In the genomic region with DNA sequence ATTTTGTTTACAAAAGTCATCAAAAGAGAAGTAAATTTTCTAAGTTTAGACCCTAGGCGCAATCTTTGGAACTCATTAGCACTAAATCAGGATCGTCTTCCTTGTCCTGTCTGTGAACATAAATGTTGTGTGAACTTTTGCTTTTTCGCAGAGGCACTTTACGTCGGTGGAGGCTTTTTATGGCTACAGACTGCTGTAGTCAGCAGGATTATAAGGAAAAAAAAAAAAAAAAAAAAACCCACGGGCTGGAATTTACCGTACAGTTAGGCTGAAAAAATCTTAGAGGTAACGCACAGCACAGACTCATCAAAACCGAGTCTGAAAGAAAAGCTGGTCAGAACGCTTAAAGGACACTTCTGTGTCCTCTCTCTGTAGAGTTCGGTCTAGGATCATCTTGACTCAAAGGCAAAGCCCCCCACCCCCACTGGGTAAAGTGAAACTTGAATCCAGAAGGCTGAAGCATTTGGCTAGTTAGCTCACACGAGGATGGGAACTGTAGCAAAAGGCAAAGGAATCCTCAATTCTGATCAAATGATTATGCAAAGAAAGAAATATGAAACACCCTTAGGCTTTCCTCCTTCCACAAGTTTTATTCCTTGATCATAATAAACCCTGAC, we compare ENCODE assay signal across 8 mouse cellular contexts. TPM values are rescaled to one million over a fixed set of nuclear protein-coding genes. Genes with fewer than 3 reads are reported as not detected.
A peak's percentile ranks its signal among the peaks of the same experiment; 100 is the strongest.
DNase-seq lines count a peak whose midpoint lies in the region; ATAC-seq and TF ChIP-seq lines count a peak whose summit lies in the region.

No protein-coding gene starts in this region.

- no peak for ATAC-seq in embryonic facial prominence, embryonic 11.5 days (replicated peaks; ENCODE audit: insufficient number of reproducible peaks, low FRiP score, low TSS enrichment, low read depth)
- peak; percentile 72; the same call in 1 of the 2 replicates for ATAC-seq in kidney, embryonic 16.5 days (ENCODE audit: low FRiP score, low TSS enrichment)
- no peak for ATAC-seq in neural tube, embryonic 14.5 days (ENCODE audit: low read depth)

- peak overlapping the region; percentile 29 for H3K4me3 ChIP-seq in left cerebral cortex, adult 2 months
- no peak overlapping the region for H3K4me3 ChIP-seq in embryonic facial prominence, embryonic 11.5 days (ENCODE audit: low read depth, low read length)
- peak overlapping the region; percentile 44 for H3K4me3 ChIP-seq in kidney, embryonic 16.5 days (ENCODE audit: low read length)
- H3K4me3 ChIP-seq in neural tube, embryonic 14.5 days (ENCODE audit: low read depth, low read length): no peak overlapping the region

- no peak for TF ChIP-seq CTCF in left cerebral cortex, adult 2 months (IDR thresholded peaks at IDR 0.05)

- no peaks in the 10 kb centered on the region for H3K36me3 ChIP-seq in embryonic facial prominence, embryonic 11.5 days (replicated peaks; ENCODE audit: control insufficient read depth, insufficient read depth, low read depth, low read length)
- no peaks in the 10 kb centered on the region for H3K36me3 ChIP-seq in kidney, embryonic 16.5 days (ENCODE audit: insufficient read depth, low read length)
- no peaks in the 10 kb centered on the region for H3K36me3 ChIP-seq in neural tube, embryonic 14.5 days (ENCODE audit: control insufficient read depth, insufficient read depth, low read length)

- peak overlapping the region; percentile 6 for H3K4me2 ChIP-seq in embryonic facial prominence, embryonic 11.5 days (ENCODE audit: low read depth, low read length)
- H3K4me2 ChIP-seq in kidney, embryonic 16.5 days (replicated peaks; ENCODE audit: low read depth, low read length): peak overlapping the region; percentile 57
- H3K4me2 ChIP-seq in neural tube, embryonic 14.5 days (ENCODE audit: low read depth, low read length): peak overlapping the region; percentile 20; the same call in 1 of the 2 replicates

- WGBS in embryonic facial prominence, embryonic 11.5 days: 33% methylated on average over 12 of the region's 12 CpGs
- 4% methylated on average over 12 of the region's 12 CpGs for WGBS in kidney, embryonic 16.5 days
- WGBS in neural tube, embryonic 14.5 days: 50% methylated on average over 12 of the region's 12 CpGs

- H3K9me3 ChIP-seq in embryonic facial prominence, embryonic 11.5 days (replicated peaks; ENCODE audit: control insufficient read depth, low read length): no peaks in the 10 kb centered on the region
- H3K9me3 ChIP-seq in kidney, embryonic 16.5 days (ENCODE audit: low read length): no peaks in the 10 kb centered on the region
- no peaks in the 10 kb centered on the region for H3K9me3 ChIP-seq in neural tube, embryonic 14.5 days (ENCODE audit: control insufficient read depth, low read length)

- no peaks in the 10 kb centered on the region for H3K27me3 ChIP-seq in embryonic facial prominence, embryonic 11.5 days (ENCODE audit: control insufficient read depth, insufficient read depth, low read length)
- H3K27me3 ChIP-seq in kidney, embryonic 16.5 days (ENCODE audit: insufficient read depth, low read length): no peaks in the 10 kb centered on the region
- no peaks in the 10 kb centered on the region for H3K27me3 ChIP-seq in neural tube, embryonic 14.5 days (ENCODE audit: control insufficient read depth, insufficient read depth, low read length)

- intact Hi-C loops in left cerebral cortex, adult 2 months (cut with DNase I): no loop called here
- intact Hi-C loops in left cerebral cortex, postnatal 10 days (cut with DNase I): no loop called here

- no peak overlapping the region for H3K9ac ChIP-seq in embryonic facial prominence, embryonic 11.5 days (replicated peaks; ENCODE audit: low read length)
- H3K9ac ChIP-seq in kidney, embryonic 16.5 days (replicated peaks; ENCODE audit: low read length): peak overlapping the region; percentile 6; the same call in 1 of the 2 replicates
- no peak overlapping the region for H3K9ac ChIP-seq in neural tube, embryonic 14.5 days (replicated peaks; ENCODE audit: low read depth, low read length)

- H3K4me1 ChIP-seq in embryonic facial prominence, embryonic 11.5 days (ENCODE audit: control insufficient read depth, insufficient read depth, low read length): no peaks in the 10 kb centered on the region
- H3K4me1 ChIP-seq in kidney, embryonic 16.5 days (ENCODE audit: insufficient read depth, low read length): peaks cover 9% of the 10 kb centered on the region
- no peaks in the 10 kb centered on the region for H3K4me1 ChIP-seq in neural tube, embryonic 14.5 days (ENCODE audit: control insufficient read depth, insufficient read depth, low read length)

- DNase-seq in left cerebral cortex, adult 2 months (ENCODE audit: extremely low spot score in 1 of 2, low spot score in 2 of 2): no peak
- no peak for DNase-seq in left cerebral cortex, postnatal 10 days (ENCODE audit: extremely low spot score in 1 of 2, low spot score in 2 of 2)
- DNase-seq in embryonic facial prominence, embryonic 11.5 days (ENCODE audit: low spot score): peak; percentile 53
- DNase-seq in thymus, postnatal 36 days: no peak
- DNase-seq in retina, postnatal 1 day: no peak
- no peak for DNase-seq in spleen, adult 12 weeks (ENCODE audit: low spot score)

- peak overlapping the region; percentile 1; the same call in 1 of the 2 replicates for H3K27ac ChIP-seq in left cerebral cortex, adult 2 months
- no peak overlapping the region for H3K27ac ChIP-seq in embryonic facial prominence, embryonic 11.5 days (replicated peaks; ENCODE audit: low read depth, low read length)
- H3K27ac ChIP-seq in kidney, embryonic 16.5 days (ENCODE audit: low read length): no peak overlapping the region
- no peak overlapping the region for H3K27ac ChIP-seq in neural tube, embryonic 14.5 days (ENCODE audit: low read depth, low read length)

RNA-seq across cellular contexts. Expression of a gene that starts 1.0 kb away (rescaled TPM):
- total RNA-seq in left cerebral cortex, adult 2 months (2021): 10 to 100 TPM; 10.3 to 20.0 TPM
- total RNA-seq in left cerebral cortex, postnatal 10 days (2021): 10 to 100 TPM; 15.8 to 17.7 TPM
- 0.54 and 0.79 TPM in 2 replicates for polyA plus RNA-seq in embryonic facial prominence, embryonic 11.5 days (2014; fragmentation: Nextera tagmentation; extraction: Ambion mirVana)
- 3.8 and 4.2 TPM in 2 replicates for polyA plus RNA-seq in kidney, embryonic 16.5 days (2015; fragmentation: Nextera tagmentation; extraction: Ambion mirVana)
- polyA plus RNA-seq in neural tube, embryonic 14.5 days (2014; fragmentation: Nextera tagmentation; extraction: Ambion mirVana): 0.59 and 0.76 TPM in 2 replicates

Comparison
In these comparisons a context has a peak if more than half of its experiments do, and no peak if none do; other contexts are left out.
1. H3K4me3 ChIP-seq: peak in left cerebral cortex, adult 2 months (single experiment) and kidney, embryonic 16.5 days (single experiment); none in embryonic facial prominence, embryonic 11.5 days (single experiment) and neural tube, embryonic 14.5 days (single experiment).
2. H3K4me2 ChIP-seq: peak in every context shown above with its lines; median percentile 57 in kidney, embryonic 16.5 days; 20 in neural tube, embryonic 14.5 days; 6 in embryonic facial prominence, embryonic 11.5 days.